Mouse (Mus musculus) right cerebral cortex, postnatal 14 days (tissue): ENCODE measurements around the gene Meis2.

Experiments
- DNase-seq: peaks from one replicate; pipeline ENCODE4 v3.0.0; 2022

The Meis2 gene

GRCm38 (mm10) chr2:115993877-115994276 lies 71.8 kb downstream of the Meis2 start:
- DNase-seq = no peak

DNA sequence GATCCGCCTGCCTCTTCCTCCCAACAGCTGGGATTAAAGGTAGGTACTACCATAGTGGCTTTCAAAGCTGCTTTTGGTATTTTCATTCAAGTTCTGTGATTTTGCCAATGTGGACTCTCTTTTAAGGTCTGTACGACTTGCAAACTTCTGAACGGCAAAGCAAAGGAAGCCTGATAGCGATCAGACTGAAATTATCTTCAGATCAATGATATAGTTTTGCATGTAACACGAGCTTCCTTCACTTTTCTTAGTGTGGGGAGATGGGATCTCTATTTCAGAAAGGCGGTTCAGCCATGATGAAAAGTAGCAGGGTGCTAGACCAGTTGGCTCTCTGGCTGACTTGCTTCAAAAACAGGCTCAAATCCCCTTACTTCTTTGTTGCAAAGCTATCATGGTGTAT lies 76.4 kb downstream of the Meis2 start:
- no peak for DNase-seq

DNA sequence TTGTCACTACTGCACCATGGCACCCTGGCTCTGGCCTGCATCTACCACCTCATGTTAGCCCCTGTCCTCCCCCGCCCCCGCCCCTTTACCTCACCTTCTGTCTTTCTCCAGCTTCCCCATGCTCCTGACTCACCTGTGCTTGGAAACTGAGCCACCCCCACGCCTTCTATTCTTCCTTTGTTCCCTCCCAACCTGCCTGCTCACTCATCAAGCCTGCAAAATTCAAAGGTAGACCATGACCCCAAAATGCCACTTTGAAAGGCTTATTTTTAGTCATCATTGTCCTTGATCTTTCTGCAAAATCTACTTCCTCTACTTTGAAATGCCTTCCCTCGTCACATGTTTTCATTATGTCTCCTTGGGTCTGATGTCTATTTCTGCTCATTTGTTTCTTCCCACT lies 77.2 kb downstream of the Meis2 start:
- no peak for DNase-seq

GRCm38 (mm10) chr2:115984952-115985351 lies 80.7 kb downstream of the Meis2 start:
- no peak for DNase-seq

- no peak for DNase-seq
Observed at GRCm38 (mm10) chr2:115984487-115984886, 81.2 kb downstream of the Meis2 start.

- no peak for DNase-seq
Observed at GRCm38 (mm10) chr2:115980490-115980889, 85.1 kb downstream of the Meis2 start.

GRCm38 (mm10) chr2:115979683-115980476 lies 85.8 kb downstream of the Meis2 start:
- no peak for DNase-seq

DNA sequence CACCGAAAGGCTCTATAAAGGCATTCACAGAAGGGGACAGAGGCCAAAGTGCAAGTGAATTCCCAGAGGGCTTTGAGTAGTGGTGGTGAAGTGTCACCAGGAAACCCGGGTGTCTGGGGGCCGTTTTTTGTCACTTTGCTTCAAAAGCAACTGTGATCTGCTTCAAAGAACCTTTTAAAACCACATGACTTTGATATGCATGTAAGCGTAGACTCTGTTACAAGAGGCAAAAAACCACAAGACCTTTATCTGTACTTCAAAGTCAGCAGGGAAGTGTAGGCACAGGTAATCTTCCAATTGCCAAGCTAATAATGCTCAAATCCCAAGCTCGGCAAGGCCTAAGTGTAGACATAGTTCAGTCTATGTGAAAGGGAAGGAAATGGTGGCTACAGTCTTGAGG lies 87.0 kb downstream of the Meis2 start:
- no peak for DNase-seq

GRCm38 (mm10) chr2:115971296-115971805 lies 94.3 kb downstream of the Meis2 start:
- no peak for DNase-seq

- DNase-seq = no peak
Observed at GRCm38 (mm10) chr2:115970091-115970820, 95.4 kb downstream of the Meis2 start.

- no peak for DNase-seq
Observed at GRCm38 (mm10) chr2:115969201-115969600, 96.4 kb downstream of the Meis2 start.

DNA sequence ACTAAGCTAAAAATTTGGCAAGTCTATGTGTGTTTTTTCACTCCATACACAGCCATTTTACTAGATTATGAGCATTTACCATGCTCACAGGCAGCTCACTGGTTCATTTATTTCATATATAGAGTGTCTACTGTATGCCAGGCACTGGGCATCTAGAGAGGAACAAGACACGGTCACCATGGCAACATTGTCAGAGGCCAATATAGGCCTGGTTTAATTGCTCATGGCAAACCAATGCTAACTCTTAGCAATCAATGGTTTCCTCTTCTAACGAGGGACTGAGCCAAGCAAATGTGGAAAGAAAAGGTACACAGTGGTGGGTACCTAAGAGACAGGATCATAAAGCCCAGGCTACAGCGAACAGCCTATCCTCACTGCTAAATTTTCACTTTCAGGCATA lies 100.7 kb downstream of the Meis2 start:
- DNase-seq = no peak

DNA sequence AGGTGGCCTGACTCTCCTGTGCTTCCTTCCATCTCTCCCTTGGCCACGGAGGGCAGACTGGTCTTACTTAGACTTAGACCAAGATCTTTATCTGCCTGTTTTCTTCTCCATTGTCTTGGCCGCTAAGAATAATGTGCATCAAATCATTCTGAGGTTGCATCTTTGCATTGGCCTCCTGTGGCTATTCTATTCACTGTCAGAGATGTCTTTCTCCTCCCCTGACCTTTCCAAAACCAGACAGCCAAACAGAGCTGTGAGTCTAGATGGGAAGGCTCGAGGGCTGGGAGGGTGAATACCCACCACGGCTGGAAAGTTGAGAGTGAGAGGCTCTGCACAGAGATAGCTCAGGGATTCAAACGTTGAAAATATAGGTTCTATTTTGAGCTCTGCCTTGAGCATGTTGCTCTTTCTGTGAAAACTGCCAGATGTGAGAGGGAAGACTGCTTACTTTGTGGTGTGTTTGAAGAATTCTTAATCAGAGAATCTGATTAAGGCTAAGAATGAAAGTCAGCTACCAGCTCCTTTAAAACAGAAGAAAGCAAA lies 102.3 kb downstream of the Meis2 start:
- no peak for DNase-seq

GRCm38 (mm10) chr2:115962728-115963127 lies 102.9 kb downstream of the Meis2 start:
- DNase-seq = no peak

GRCm38 (mm10) chr2:115962113-115962512 lies 103.5 kb downstream of the Meis2 start:
- DNase-seq = no peak

- DNase-seq = no peak
Observed at GRCm38 (mm10) chr2:115960615-115961014, 105.0 kb downstream of the Meis2 start.

DNA sequence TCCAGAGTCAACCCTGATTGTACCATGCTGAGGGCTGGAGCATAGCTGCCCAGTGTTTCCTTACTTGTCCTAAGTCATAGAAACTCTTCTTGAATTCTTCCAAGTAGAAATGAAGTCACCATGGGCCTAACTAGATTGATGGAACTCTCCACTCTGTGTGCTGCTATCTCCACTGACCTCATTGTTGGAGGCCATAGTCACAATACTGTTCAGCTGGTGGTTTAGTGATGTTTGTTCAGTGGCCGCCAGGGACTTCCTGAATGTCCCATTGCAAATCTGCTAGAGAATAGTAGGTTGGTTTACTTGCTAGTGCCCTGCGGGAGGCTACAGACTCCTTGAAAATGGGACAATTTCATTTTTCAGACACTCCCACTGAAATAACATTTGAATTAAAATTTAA lies 108.9 kb downstream of the Meis2 start:
- no peak for DNase-seq

DNA sequence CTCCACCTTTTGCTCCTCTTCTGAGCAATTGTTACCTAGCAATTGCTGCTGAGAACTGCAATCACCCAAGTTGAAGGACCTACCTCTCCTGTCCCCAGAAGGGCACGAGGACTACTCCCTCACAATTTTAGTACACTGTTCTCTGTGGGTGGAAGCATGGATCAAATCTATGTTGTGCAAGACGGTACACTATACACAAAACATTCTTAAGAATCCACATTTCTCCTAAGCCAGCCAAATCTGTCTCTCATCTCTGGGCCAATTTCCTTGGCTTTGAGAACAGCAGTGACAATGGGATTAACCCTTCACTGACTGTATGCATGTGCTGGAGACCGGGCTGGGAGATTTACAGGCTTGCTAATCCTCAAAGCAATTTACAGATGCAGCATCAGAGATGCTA lies 115.0 kb downstream of the Meis2 start:
- DNase-seq = no peak

- DNase-seq = no peak
Observed at GRCm38 (mm10) chr2:115948630-115949426, 116.8 kb downstream of the Meis2 start.

- DNase-seq = no peak
Observed at GRCm38 (mm10) chr2:115947714-115948226, 117.9 kb downstream of the Meis2 start.

DNA sequence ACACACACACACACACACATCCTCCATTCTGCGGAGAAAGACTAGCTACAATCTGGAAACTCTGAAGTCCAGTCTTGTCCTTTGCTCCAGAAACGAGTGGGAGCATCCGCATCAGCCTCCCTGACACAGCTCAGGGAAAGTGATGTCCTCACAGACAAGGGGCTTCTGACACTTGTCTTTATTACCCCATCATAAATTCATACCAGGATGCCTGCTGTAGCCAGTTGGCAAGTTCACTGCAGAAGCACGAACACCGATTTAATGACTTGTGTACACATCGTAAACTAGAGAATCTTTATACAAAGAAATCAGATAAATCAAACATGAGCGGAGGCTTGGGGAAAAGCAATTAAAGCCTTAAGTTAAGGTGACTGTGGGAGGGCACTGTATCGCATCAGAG lies 122.6 kb downstream of the Meis2 start:
- DNase-seq = no peak

DNA sequence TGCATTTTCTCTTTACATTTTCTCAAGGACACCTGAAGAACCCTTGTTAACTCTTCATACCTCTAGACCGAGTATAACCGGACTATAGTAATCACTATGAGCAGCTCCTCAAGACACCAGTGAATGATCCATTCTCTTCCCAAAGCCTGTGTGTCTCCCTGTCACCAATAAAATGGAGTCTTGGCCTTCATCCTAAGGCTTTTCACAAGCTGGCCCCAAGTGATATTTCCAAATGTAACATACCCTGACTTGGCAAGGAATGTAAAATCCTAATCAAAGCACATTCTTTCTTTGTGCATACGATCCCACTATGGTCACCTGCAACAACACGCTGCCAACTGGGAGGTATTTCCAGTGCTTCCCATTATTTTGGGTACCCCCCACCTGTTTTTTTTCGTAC lies 125.8 kb downstream of the Meis2 start:
- no peak for DNase-seq
